Mouse (Mus musculus) heart, embryonic 16.5 days (tissue): ENCODE results near the gene Tbc1d22b. TPM values are rescaled to one million over a fixed set of nuclear protein-coding genes. Genes with fewer than 3 reads are reported as not detected.

Source experiments
- ATAC-seq: fragments of 200-750 bp; cut with Nextera tagmentation; replicated peaks from 2 replicates; pipeline ENCODE4 v1.8.0; 2017; ENCODE audit warnings: moderate number of reproducible peaks; ENCODE audit not compliant: insufficient read depth, low FRiP score; ENCODE audit errors: extremely low read depth
- H3K27ac ChIP-seq: fragments of 300-500 bp; sonication (generic); 2 replicates; pipeline ENCODE4 v1.5.1; 2014; ENCODE audit warnings: mild to moderate bottlenecking, low read length, control low read depth, moderate library complexity
- H3K27me3 ChIP-seq: fragments of 300-500 bp; sonication (generic); 2 replicates; pipeline ENCODE4 v1.6.1; 2014; ENCODE audit warnings: low read length, mixed read lengths; ENCODE audit not compliant: control insufficient read depth, insufficient read depth
- H3K36me3 ChIP-seq: fragments of 300-500 bp; sonication (generic); 2 replicates; pipeline ENCODE4 v1.6.1; 2014; ENCODE audit not compliant: control insufficient read depth, insufficient read depth
- H3K4me1 ChIP-seq: fragments of 300-500 bp; sonication (generic); 2 replicates; pipeline ENCODE4 v1.6.1; 2014; ENCODE audit warnings: low read length, mixed read lengths; ENCODE audit not compliant: control insufficient read depth, insufficient read depth
- H3K4me2 ChIP-seq: fragments of 300-500 bp; sonication (generic); 2 replicates; pipeline ENCODE4 v1.6.1; 2014; ENCODE audit warnings: low read depth, mild to moderate bottlenecking, control low read depth, low read length
- H3K4me3 ChIP-seq: fragments of 300-500 bp; sonication (generic); 2 replicates; pipeline ENCODE4 v1.5.1; 2014; ENCODE audit warnings: mild to moderate bottlenecking, control low read depth, low read length
- H3K9ac ChIP-seq: fragments of 300-500 bp; sonication (generic); 2 replicates; pipeline ENCODE4 v1.6.1; 2014; ENCODE audit warnings: low read length, control low read depth
- H3K9me3 ChIP-seq: fragments of 300-500 bp; sonication (generic); replicated peaks from 2 replicates; pipeline ENCODE4 v1.6.1; 2016; ENCODE audit warnings: low read length; ENCODE audit not compliant: control insufficient read depth
- WGBS: fragments of 180-500 bp; shearing (Covaris S2); extraction: QIAGEN DNeasy Blood & Tissue Kit; methylation state at CpG from one replicate; pipeline ENCODE4 v1.1.7; 2014; 5-methylcytosine and 5-hydroxymethylcytosine counted together
- polyA plus RNA-seq: library from polyadenylated mRNA; unstranded; fragments of >200 nt; fragmentation: Nextera tagmentation; extraction: Ambion mirVana; gene quantifications from 2 replicates; pipeline ENCODE4 v1.2.1, GENCODE M21; 2015

The Tbc1d22b gene
- polyA plus RNA-seq = 9.1 and 9.9 TPM in 2 replicates

DNA sequence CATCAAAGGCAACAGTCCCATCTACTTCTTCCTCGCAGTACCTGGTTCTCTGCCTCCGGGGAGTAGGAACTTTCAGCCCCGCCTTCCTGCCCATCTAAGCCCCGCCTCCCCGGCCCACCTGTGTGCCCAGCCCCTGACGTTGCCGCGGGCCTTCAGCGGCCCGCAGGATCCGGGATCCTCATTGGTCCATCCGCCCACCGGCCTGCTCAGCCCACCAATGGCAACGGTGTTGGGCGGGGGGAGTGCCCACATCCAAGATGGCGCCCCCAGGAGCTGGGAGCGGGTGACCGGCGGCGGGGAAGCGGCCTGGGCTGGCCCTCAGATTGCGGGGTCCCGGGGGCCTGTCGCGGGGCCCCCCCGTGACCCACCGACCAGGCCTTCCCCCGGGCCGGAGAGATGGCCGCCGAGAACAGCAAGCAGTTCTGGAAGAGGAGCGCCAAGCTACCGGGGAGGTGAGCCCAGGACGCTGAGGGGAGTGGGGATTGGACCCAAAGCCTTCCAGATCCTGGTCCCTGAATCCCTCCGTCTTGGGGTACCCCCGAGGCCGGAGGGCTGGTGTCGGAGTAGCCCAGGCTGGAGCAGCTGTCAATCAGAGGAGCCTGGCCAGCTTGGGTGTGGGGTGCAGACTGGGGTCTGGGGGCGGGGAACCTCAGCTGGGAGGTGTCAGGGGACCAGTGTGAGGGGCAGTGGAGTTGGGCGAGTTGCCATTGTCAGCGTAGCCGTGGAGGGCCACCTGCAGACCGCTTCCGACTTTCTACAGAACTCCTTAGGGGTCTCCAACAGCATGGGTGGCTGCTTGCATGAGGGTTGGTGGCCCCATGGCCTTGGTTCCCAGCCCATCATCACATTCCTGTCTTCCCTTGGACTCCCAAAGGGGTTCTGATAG is at the start of gene Tbc1d22b, which contains the start of gene Gm17657:
Gene Tbc1d22b (plus strand): TSS at position 243 of the 886 bp plus-strand sequence.
Gene Gm17657 (minus strand): TSS at position 96 of the 886 bp plus-strand sequence.
- no peaks in the 10 kb centered on the region for H3K27me3 ChIP-seq
- peak; percentile 99 for ATAC-seq
- under 1% methylated on average over 44 of the region's 44 CpGs for WGBS

DNA sequence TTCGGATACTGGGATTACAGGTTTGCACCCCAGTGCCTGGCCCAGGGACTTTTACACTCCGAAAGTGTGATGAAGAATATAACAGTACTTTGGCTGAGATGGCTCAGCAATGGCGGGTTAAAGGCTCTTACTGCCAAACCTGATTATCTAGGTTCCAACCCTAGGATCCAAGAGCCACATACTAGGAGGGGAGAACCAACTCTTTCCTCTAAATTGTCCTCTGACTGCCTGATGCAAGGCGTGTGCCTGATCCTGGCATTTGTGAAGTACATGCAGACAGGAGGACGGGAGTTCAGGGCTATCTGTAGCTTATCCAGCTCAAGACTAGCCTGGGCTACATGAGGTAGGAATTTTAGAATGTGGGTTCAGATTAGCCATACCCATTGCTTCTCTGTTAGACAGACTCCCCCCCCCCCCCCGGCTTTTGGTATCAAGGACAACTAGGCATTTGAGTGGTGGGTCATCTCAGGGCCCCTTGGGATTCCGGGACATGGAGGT is 49.3 kb upstream of the Tbc1d22b start:
- Histone ChIP-seq H3K36me3 (no peaks in the 10 kb centered on the region; the same call in 1 of the 2 replicates), H3K4me3 (no peak overlapping the region), H3K27ac (no peak overlapping the region; the same call in 1 of the 2 replicates), H3K9me3 (no peaks in the 10 kb centered on the region), H3K27me3 (no peaks in the 10 kb centered on the region), H3K4me1 (peaks cover 7% of the 10 kb centered on the region), H3K9ac (no peak overlapping the region), H3K4me2 (no peak overlapping the region)
- no peak for ATAC-seq
- 75% methylated on average over 7 of the region's 7 CpGs for whole genome bisulfite sequencing

More for the DNA sequence above, at the start of gene Tbc1d22b, which contains the start of gene Gm17657:
- no peaks in the 10 kb centered on the region for H3K9me3 ChIP-seq
- H3K27ac ChIP-seq = peak within 1 kb of the TSS; percentile 17
- peak within 1 kb of the TSS; percentile 82 for H3K9ac ChIP-seq
- H3K36me3 ChIP-seq = no peaks in the 10 kb centered on the region
- peak within 1 kb of the TSS; percentile 73 for H3K4me3 ChIP-seq
- peak within 1 kb of the TSS; percentile 96 for H3K4me2 ChIP-seq
- peaks cover 17% of the 10 kb centered on the region for H3K4me1 ChIP-seq

DNA sequence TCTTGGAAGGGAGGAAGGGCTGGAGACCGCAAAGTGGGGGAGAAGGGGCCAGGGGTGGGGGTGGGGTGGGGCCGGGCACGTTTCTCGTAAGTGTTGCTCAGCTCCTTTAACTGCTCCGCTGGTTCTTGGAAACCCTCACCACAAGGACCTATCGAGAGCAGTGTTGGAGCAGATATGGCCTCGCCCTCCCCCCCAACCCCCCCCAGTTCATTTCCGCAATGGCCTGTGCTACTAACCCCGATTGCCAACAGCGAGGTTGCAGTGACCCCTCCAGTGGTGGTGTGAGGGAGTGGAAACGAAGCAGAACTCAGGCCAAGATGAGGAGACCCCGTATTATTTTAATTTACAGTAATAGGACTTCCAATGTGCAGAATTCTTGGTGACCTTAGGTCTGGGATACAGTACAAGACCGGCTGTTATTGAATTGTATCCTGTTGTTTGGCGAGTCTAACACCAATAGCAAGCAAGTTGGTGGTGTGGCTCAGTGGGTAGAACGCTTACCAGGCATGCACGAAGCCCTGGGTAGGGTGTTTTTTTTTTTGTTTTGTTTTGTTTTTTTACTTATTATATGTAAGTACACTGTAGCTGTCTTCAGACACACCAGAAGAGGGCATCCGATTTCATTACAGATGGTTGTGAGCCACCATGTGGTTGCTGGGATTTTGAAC is 48.6 kb upstream of the Tbc1d22b start:
- H3K4me2 ChIP-seq = no peak overlapping the region; the same call in 1 of the 2 replicates
- H3K36me3 ChIP-seq = no peaks in the 10 kb centered on the region; the same call in 1 of the 2 replicates
- no peak for ATAC-seq
- 67% methylated on average over 17 of the region's 17 CpGs for WGBS
- H3K9me3 ChIP-seq = no peaks in the 10 kb centered on the region
- H3K4me1 ChIP-seq = peaks cover 7% of the 10 kb centered on the region
- no peak overlapping the region for H3K4me3 ChIP-seq
- H3K27ac ChIP-seq = no peak overlapping the region
- H3K27me3 ChIP-seq = no peaks in the 10 kb centered on the region
- no peak overlapping the region for H3K9ac ChIP-seq

DNA sequence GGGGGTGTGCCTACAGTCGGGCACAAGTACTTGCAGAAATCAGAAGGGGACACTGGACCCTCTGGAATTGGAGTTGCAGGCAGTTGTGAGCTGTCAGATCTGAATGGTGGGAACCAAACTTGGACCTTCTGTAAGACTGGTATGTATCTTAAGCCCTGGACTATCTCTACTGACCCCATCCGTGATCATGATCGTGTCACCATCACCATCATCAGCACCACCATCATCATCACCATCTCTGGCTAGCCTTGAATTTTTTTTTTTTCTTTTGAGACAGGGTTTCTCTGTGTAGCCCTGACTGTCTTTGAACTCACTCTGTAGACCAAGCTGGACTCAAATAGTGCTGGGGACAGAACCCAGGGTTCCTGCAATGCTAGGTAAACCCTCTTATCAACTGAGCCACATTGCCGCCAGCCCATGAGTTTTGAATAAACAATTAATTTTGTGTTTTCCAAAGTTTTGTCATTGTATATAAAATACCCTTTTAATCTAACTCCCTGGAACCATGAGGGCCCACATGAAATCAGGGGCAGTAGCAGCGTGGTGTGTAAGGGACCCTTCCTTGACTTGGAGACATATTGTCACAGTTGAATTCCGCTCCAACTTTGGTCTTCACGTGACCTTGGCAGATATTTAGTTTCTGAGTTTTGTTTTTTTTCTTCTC is 47.4 kb upstream of the Tbc1d22b start:
- Histone ChIP-seq H3K27ac (0 out of 2 replicates have a peak overlapping the region, but pooled peaks have one; percentile 44), H3K36me3 (no peaks in the 10 kb centered on the region), H3K4me3 (no peak overlapping the region), H3K27me3 (no peaks in the 10 kb centered on the region), H3K4me1 (peaks cover 7% of the 10 kb centered on the region), H3K9me3 (no peaks in the 10 kb centered on the region), H3K9ac (no peak overlapping the region), H3K4me2 (peak overlapping the region; percentile 57)
- WGBS = 71% methylated on average over 7 of the region's 7 CpGs
- ATAC-seq = no peak

DNA sequence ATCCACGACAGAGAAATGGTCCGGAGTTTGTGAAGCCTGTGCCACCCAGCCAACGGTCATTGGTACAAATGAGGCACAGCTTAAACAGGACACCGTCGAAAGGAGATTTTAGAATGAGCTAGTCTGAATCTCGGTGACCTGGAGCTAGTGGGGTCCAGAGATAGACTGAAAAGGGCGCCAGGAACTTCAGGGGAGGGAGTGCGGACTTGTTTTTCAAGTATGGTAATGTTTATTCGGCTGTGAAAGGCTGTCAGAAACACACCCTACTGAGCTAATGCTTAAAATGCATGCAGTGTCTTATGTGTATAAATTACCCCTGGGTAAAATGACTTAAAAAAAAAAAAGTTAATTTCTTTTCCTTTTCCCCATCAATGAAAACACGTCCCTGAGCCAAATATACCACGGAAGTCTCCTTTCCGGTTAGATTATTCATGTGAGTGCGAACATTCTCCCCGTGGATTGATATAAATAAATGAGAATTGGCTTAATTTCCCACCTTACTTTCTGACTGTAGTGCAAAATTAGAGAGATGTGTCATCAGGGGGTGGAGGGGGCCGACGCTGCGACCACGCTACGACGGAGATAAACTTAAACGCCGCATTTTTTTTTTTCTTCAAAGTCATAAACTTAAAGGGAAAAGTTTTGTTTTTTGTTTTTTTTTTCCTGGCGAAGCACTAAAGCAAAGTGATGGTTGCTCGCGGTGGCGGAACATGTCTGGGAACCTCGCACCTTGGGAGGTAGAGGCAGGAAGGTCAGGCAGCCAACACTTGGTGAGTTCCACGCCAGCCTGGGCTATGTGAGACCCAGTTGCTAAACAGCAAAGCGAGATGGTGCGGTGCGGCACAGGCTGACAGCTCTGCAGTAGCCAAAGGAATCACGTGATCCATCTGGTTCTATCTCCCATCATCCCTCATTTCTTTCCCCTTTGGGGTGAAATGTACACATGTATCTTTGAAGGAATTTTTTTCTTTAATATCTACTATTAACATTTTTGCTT is 46.6 kb upstream of the Tbc1d22b start:
- Histone ChIP-seq H3K9ac (0 out of 2 replicates have a peak overlapping the region, but pooled peaks have one; percentile 3), H3K27me3 (no peaks in the 10 kb centered on the region), H3K36me3 (no peaks in the 10 kb centered on the region), H3K27ac (0 out of 2 replicates have a peak overlapping the region, but pooled peaks have one; percentile 44), H3K4me1 (peaks cover 5% of the 10 kb centered on the region), H3K4me3 (peak overlapping the region; percentile 16), H3K9me3 (no peaks in the 10 kb centered on the region), H3K4me2 (peak overlapping the region; percentile 57)
- WGBS = 12% methylated on average over 32 of the region's 32 CpGs
- ATAC-seq = no peak

DNA sequence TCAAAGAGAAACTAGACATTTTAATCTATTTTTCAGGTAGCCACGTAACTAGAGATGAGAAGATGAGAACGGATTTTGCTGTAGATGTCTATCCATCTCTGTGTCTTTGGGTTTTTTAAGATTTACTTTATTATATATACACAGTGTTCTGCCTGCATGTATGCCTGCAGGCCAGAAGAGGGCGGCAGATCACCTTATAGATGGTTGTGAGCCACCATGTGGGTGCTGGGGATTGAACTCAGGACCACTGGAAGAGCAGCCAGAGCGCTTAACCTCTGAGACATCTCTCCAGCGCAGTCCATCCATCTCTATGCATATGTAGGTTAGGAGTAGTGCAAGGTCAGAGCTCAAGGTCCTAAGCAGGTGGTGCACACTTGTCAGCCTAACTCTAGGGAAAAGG is 45.9 kb upstream of the Tbc1d22b start:
- 78% methylated on average over 5 of the region's 5 CpGs for WGBS
- Histone ChIP-seq H3K9me3 (no peaks in the 10 kb centered on the region), H3K4me3 (no peak overlapping the region), H3K27me3 (no peaks in the 10 kb centered on the region), H3K4me1 (peaks cover 4% of the 10 kb centered on the region; the same call in 1 of the 2 replicates), H3K27ac (no peak overlapping the region), H3K9ac (no peak overlapping the region), H3K4me2 (no peak overlapping the region), H3K36me3 (no peaks in the 10 kb centered on the region)
- ATAC-seq = no peak

DNA sequence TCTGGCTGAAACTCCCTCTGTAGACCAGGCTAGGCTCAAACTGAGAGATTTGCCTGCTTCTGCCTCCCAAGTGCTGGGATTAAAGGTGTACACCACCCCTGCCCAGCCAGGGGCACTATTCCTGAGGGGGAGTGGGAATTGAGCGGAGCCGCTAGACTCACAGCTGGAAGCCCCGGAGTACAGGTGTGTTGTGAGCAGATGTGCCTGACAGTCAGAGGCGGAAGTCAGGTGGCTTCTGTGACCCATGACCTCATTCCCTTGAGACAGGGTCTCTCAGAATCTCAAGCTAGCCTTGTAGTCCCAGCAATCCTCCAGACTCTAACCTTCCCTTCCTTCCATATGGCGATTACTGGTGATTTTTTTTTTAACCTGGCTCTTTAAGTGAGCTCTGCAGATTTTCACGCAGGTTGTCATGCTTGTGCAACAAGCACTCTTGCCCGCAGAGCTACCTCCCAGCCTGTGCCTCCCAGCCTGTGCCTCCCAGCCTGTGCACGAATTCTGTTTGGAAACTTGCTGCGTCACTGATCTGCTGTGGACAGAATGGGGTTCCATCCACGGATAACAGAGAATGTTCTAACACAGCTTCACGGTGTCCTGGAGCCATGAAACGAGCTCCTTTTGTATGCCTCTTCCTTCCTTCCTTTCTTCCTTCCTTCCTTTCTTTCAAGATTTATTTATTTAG is 40.5 kb upstream of the Tbc1d22b start:
- Histone ChIP-seq H3K4me2 (no peak overlapping the region), H3K36me3 (no peaks in the 10 kb centered on the region), H3K9me3 (no peaks in the 10 kb centered on the region), H3K27me3 (no peaks in the 10 kb centered on the region), H3K4me1 (no peaks in the 10 kb centered on the region; the same call in 1 of the 2 replicates), H3K4me3 (no peak overlapping the region), H3K27ac (no peak overlapping the region), H3K9ac (no peak overlapping the region)
- no peak for ATAC-seq
- 65% methylated on average over 12 of the region's 12 CpGs for WGBS
